Mouse (Mus musculus) c-Kit-positive CD71-positive TER-119-positive erythroid progenitor cells, embryonic 14.5 days (primary cell): ENCODE measurements around the gene Defa22.
"Not testable (repeated sequence)": the region's sequence is repeated elsewhere in the genome, so short reads cannot be mapped to it uniquely, and the experiment has no call there.

Experiments used
- DNase-seq: peaks from one replicate; pipeline ENCODE4 v3.0.0-alpha.2; 2013; ENCODE audit warnings: low spot score

The Defa22 gene

GRCm38 (mm10) chr8:21161977-21162376 is at the start of gene Defa22:
Defa22 (plus strand) TSS chr8:21162277.
- not testable (repeated sequence) for DNase-seq

GRCm38 (mm10) chr8:21134342-21134741 is 27.7 kb upstream of the Defa22 start, which contains the start of gene Defa30:
Defa30 (plus strand) TSS chr8:21134642.
- DNase-seq: not testable (repeated sequence)

GRCm38 (mm10) chr8:21191314-21191713 is 29.2 kb downstream of the Defa22 start, which contains the start of gene Defa31:
Defa31 (plus strand) TSS chr8:21191614.
- DNase-seq: not testable (repeated sequence)

GRCm38 (mm10) chr8:21201261-21201660 is 39.2 kb downstream of the Defa22 start, which contains the start of gene Gm15293:
Gm15293 (plus strand) TSS chr8:21201561.
- not testable (repeated sequence) for DNase-seq
